Mouse (Mus musculus): ENCODE data around the gene Olfr181. TPM values are rescaled to one million over a fixed set of nuclear protein-coding genes. Genes with fewer than 3 reads are reported as not detected.

Gene Olfr181
- not detected in 2 replicates for polyA plus RNA-seq (2012; rRNA removed)
- not detected in 2 replicates for polyA plus RNA-seq (2014; fragmentation: Nextera tagmentation; extraction: Ambion mirVana)

- no peak for TF ChIP-seq POLR2A (IDR thresholded peaks at IDR 0.05; ENCODE audit: borderline replicate concordance, extremely low read depth, insufficient read depth, insufficient read length)
- Histone ChIP-seq H3K4me1 (ENCODE audit: control insufficient read depth, insufficient read depth, low read length) (no peaks in the 10 kb centered on the region), H3K4me2 (replicated peaks; ENCODE audit: low read depth, low read length, severe bottlenecking) (no peak within 1 kb of the TSS), H3K9ac (ENCODE audit: low read depth, low read length, severe bottlenecking) (no peak within 1 kb of the TSS), H3K4me3 (replicated peaks; ENCODE audit: low read length) (no peak within 1 kb of the TSS), H3K36me3 (ENCODE audit: control insufficient read depth, insufficient read depth, low read length) (no peaks in the 10 kb centered on the region), H3K27ac (replicated peaks; ENCODE audit: low read depth, low read length) (no peak within 1 kb of the TSS), H3K9me3 (ENCODE audit: control insufficient read depth, low read length) (no peaks in the 10 kb centered on the region), H3K27me3 (ENCODE audit: control insufficient read depth, insufficient read depth, low read length) (no peaks in the 10 kb centered on the region)
- DNase-seq (ENCODE audit: low spot score) (no peak), ATAC-seq (ENCODE audit: low FRiP score, low read depth) (no peak)
- WGBS, result 66% methylated on average over 1 of the region's 1 CpGs
These were observed at the start of gene Olfr181 for GRCm38 (mm10) chr16:58928655-58929054. Gene Olfr181, minus strand, starts transcription at chr16:58928755.

- DNase-seq (ENCODE audit: low spot score) (no peak), ATAC-seq (ENCODE audit: low FRiP score, low read depth) (no peak)
- Histone ChIP-seq H3K9ac (ENCODE audit: low read depth, low read length, severe bottlenecking) (no peak within 1 kb of the TSS), H3K4me2 (replicated peaks; ENCODE audit: low read depth, low read length, severe bottlenecking) (no peak within 1 kb of the TSS), H3K4me3 (replicated peaks; ENCODE audit: low read length) (no peak within 1 kb of the TSS), H3K4me1 (ENCODE audit: control insufficient read depth, insufficient read depth, low read length) (no peaks in the 10 kb centered on the region), H3K27me3 (ENCODE audit: control insufficient read depth, insufficient read depth, low read length) (no peaks in the 10 kb centered on the region), H3K27ac (replicated peaks; ENCODE audit: low read depth, low read length) (no peak within 1 kb of the TSS), H3K36me3 (ENCODE audit: control insufficient read depth, insufficient read depth, low read length) (no peaks in the 10 kb centered on the region), H3K9me3 (ENCODE audit: control insufficient read depth, low read length) (no peaks in the 10 kb centered on the region)
- TF ChIP-seq POLR2A (IDR thresholded peaks at IDR 0.05; ENCODE audit: borderline replicate concordance, extremely low read depth, insufficient read depth, insufficient read length), result no peak
- WGBS, result 77% methylated on average over 4 of the region's 4 CpGs
These were observed 737 bp upstream of the Olfr181 start, which contains the start of gene Olfr180 for GRCm38 (mm10) chr16:58929292-58929691. Gene Olfr180, minus strand, starts transcription at chr16:58929392.

- H3K27ac ChIP-seq (replicated peaks; ENCODE audit: low read depth, low read length), result no peak within 1 kb of the TSS
- ATAC-seq (ENCODE audit: low FRiP score, low read depth), result no peak
- WGBS, result 90% methylated on average over 3 of the region's 3 CpGs
- H3K9ac ChIP-seq (ENCODE audit: low read depth, low read length, severe bottlenecking), result no peak within 1 kb of the TSS
- no peaks in the 10 kb centered on the region for H3K27me3 ChIP-seq (ENCODE audit: control insufficient read depth, insufficient read depth, low read length)
- DNase-seq (ENCODE audit: low spot score), result no peak
- no peaks in the 10 kb centered on the region for H3K9me3 ChIP-seq (ENCODE audit: control insufficient read depth, low read length)
- H3K4me2 ChIP-seq (replicated peaks; ENCODE audit: low read depth, low read length, severe bottlenecking), result no peak within 1 kb of the TSS
- no peaks in the 10 kb centered on the region for H3K36me3 ChIP-seq (ENCODE audit: control insufficient read depth, insufficient read depth, low read length)
- no peak for TF ChIP-seq POLR2A (IDR thresholded peaks at IDR 0.05; ENCODE audit: borderline replicate concordance, extremely low read depth, insufficient read depth, insufficient read length)
- H3K4me3 ChIP-seq (replicated peaks; ENCODE audit: low read length), result no peak within 1 kb of the TSS
- H3K4me1 ChIP-seq (ENCODE audit: control insufficient read depth, insufficient read depth, low read length), result no peaks in the 10 kb centered on the region
These were observed 36.6 kb downstream of the Olfr181 start, which contains the start of gene Olfr178 for GRCm38 (mm10) chr16:58891963-58892362. Gene Olfr178, minus strand, starts transcription at chr16:58892063.

- H3K4me2 ChIP-seq (replicated peaks; ENCODE audit: low read depth, low read length, severe bottlenecking), result no peak overlapping the region
- H3K27me3 ChIP-seq (ENCODE audit: control insufficient read depth, insufficient read depth, low read length), result no peaks in the 10 kb centered on the region
- no peak for TF ChIP-seq POLR2A (IDR thresholded peaks at IDR 0.05; ENCODE audit: borderline replicate concordance, extremely low read depth, insufficient read depth, insufficient read length)
- H3K9ac ChIP-seq (ENCODE audit: low read depth, low read length, severe bottlenecking), result no peak overlapping the region
- H3K4me3 ChIP-seq (replicated peaks; ENCODE audit: low read length), result no peak overlapping the region
- no peak for DNase-seq (ENCODE audit: low spot score)
- H3K9me3 ChIP-seq (ENCODE audit: control insufficient read depth, low read length), result no peaks in the 10 kb centered on the region
- H3K4me1 ChIP-seq (ENCODE audit: control insufficient read depth, insufficient read depth, low read length), result no peaks in the 10 kb centered on the region
- no peak for ATAC-seq (ENCODE audit: low FRiP score, low read depth)
- no peak overlapping the region for H3K27ac ChIP-seq (replicated peaks; ENCODE audit: low read depth, low read length)
- 92% methylated on average over 2 of the region's 2 CpGs for WGBS
- no peaks in the 10 kb centered on the region for H3K36me3 ChIP-seq (ENCODE audit: control insufficient read depth, insufficient read depth, low read length)
These were observed 44.1 kb downstream of the Olfr181 start for GRCm38 (mm10) chr16:58884416-58884815.

Other genes with a start within 250 kb of the Olfr181 start
- 0.05 and 0.06 TPM in 2 replicates for gene Gpr15, start 209.7 kb downstream of the Olfr181 start, polyA plus RNA-seq (2012; rRNA removed)
- gene Gpr15, start 209.7 kb downstream of the Olfr181 start, polyA plus RNA-seq (2014; fragmentation: Nextera tagmentation; extraction: Ambion mirVana), result 0.15 TPM in 1 of 2 replicates, not detected in the other
- 107 and 125 TPM in 2 replicates for gene Cldnd1, start 200.8 kb downstream of the Olfr181 start, polyA plus RNA-seq (2012; rRNA removed)
- gene Cldnd1, start 200.8 kb downstream of the Olfr181 start, polyA plus RNA-seq (2014; fragmentation: Nextera tagmentation; extraction: Ambion mirVana), result 137 and 145 TPM in 2 replicates
- not detected in 2 replicates for gene Olfr172, start 165.6 kb downstream of the Olfr181 start, polyA plus RNA-seq (2012; rRNA removed)
- gene Olfr172, start 165.6 kb downstream of the Olfr181 start, polyA plus RNA-seq (2014; fragmentation: Nextera tagmentation; extraction: Ambion mirVana), result not detected in 2 replicates
- not detected in 2 replicates for gene Olfr173, start 128.5 kb downstream of the Olfr181 start, polyA plus RNA-seq (2012; rRNA removed)
- gene Olfr173, start 128.5 kb downstream of the Olfr181 start, polyA plus RNA-seq (2014; fragmentation: Nextera tagmentation; extraction: Ambion mirVana), result not detected in 2 replicates
- not detected in 2 replicates for gene Olfr175-ps1, start 102.0 kb downstream of the Olfr181 start, polyA plus RNA-seq (2012; rRNA removed)
- not detected in 2 replicates for gene Olfr175-ps1, start 102.0 kb downstream of the Olfr181 start, polyA plus RNA-seq (2014; fragmentation: Nextera tagmentation; extraction: Ambion mirVana)
- not detected in 2 replicates for gene Olfr177, start 54.0 kb downstream of the Olfr181 start, polyA plus RNA-seq (2012; rRNA removed)
- gene Olfr177, start 54.0 kb downstream of the Olfr181 start, polyA plus RNA-seq (2014; fragmentation: Nextera tagmentation; extraction: Ambion mirVana), result not detected in 2 replicates
- gene Olfr178, start 36.7 kb downstream of the Olfr181 start, polyA plus RNA-seq (2012; rRNA removed), result not detected in 2 replicates
- not detected in 2 replicates for gene Olfr178, start 36.7 kb downstream of the Olfr181 start, polyA plus RNA-seq (2014; fragmentation: Nextera tagmentation; extraction: Ambion mirVana)
- not detected in 2 replicates for gene Olfr180, start 637 bp upstream of the Olfr181 start, polyA plus RNA-seq (2012; rRNA removed)
- gene Olfr180, start 637 bp upstream of the Olfr181 start, polyA plus RNA-seq (2014; fragmentation: Nextera tagmentation; extraction: Ambion mirVana), result not detected in 2 replicates
- gene Olfr183, start 66.6 kb upstream of the Olfr181 start, polyA plus RNA-seq (2012; rRNA removed), result not detected in 2 replicates
- gene Olfr183, start 66.6 kb upstream of the Olfr181 start, polyA plus RNA-seq (2014; fragmentation: Nextera tagmentation; extraction: Ambion mirVana), result not detected in 2 replicates
- not detected in 2 replicates for gene Olfr186, start 101.5 kb upstream of the Olfr181 start, polyA plus RNA-seq (2012; rRNA removed)
- not detected in 2 replicates for gene Olfr186, start 101.5 kb upstream of the Olfr181 start, polyA plus RNA-seq (2014; fragmentation: Nextera tagmentation; extraction: Ambion mirVana)
- gene Olfr187, start 111.0 kb upstream of the Olfr181 start, polyA plus RNA-seq (2012; rRNA removed), result not detected in 2 replicates
- gene Olfr187, start 111.0 kb upstream of the Olfr181 start, polyA plus RNA-seq (2014; fragmentation: Nextera tagmentation; extraction: Ambion mirVana), result not detected in 2 replicates
- not detected in 2 replicates for gene Olfr190, start 149.2 kb upstream of the Olfr181 start, polyA plus RNA-seq (2012; rRNA removed)
- gene Olfr190, start 149.2 kb upstream of the Olfr181 start, polyA plus RNA-seq (2014; fragmentation: Nextera tagmentation; extraction: Ambion mirVana), result not detected in 2 replicates
- not detected in 2 replicates for gene Olfr191, start 161.1 kb upstream of the Olfr181 start, polyA plus RNA-seq (2012; rRNA removed)
- gene Olfr191, start 161.1 kb upstream of the Olfr181 start, polyA plus RNA-seq (2014; fragmentation: Nextera tagmentation; extraction: Ambion mirVana), result not detected in 2 replicates
- gene Olfr193, start 183.1 kb upstream of the Olfr181 start, polyA plus RNA-seq (2012; rRNA removed), result not detected in 2 replicates
- gene Olfr193, start 183.1 kb upstream of the Olfr181 start, polyA plus RNA-seq (2014; fragmentation: Nextera tagmentation; extraction: Ambion mirVana), result not detected in 2 replicates
- gene Olfr194, start 192.3 kb upstream of the Olfr181 start, polyA plus RNA-seq (2012; rRNA removed), result not detected in 2 replicates
- gene Olfr194, start 192.3 kb upstream of the Olfr181 start, polyA plus RNA-seq (2014; fragmentation: Nextera tagmentation; extraction: Ambion mirVana), result not detected in 2 replicates
- gene Olfr195, start 218.3 kb upstream of the Olfr181 start, polyA plus RNA-seq (2012; rRNA removed), result not detected in 2 replicates
- gene Olfr195, start 218.3 kb upstream of the Olfr181 start, polyA plus RNA-seq (2014; fragmentation: Nextera tagmentation; extraction: Ambion mirVana), result not detected in 2 replicates
- gene Olfr196, start 241.7 kb upstream of the Olfr181 start, polyA plus RNA-seq (2012; rRNA removed), result not detected in 2 replicates
- gene Olfr196, start 241.7 kb upstream of the Olfr181 start, polyA plus RNA-seq (2014; fragmentation: Nextera tagmentation; extraction: Ambion mirVana), result not detected in 2 replicates